Mouse (Mus musculus): ENCODE results near the gene Swap70.

Gene Swap70

GRCm38 (mm10) chr7:110272434-110272833, 50.9 kb downstream of the Swap70 start:
- DNase-seq (ENCODE audit: low spot score), result no peak

GRCm38 (mm10) chr7:110277734-110278245, 56.3 kb downstream of the Swap70 start:
- DNase-seq (ENCODE audit: low spot score), result no peak

GRCm38 (mm10) chr7:110279183-110279582, 57.7 kb downstream of the Swap70 start:
- DNase-seq (ENCODE audit: low spot score), result no peak

- no peak for DNase-seq (ENCODE audit: low spot score)
These were observed 60.1 kb downstream of the Swap70 start for GRCm38 (mm10) chr7:110281435-110282256.

- DNase-seq (ENCODE audit: low spot score), result no peak
These were observed 61.3 kb downstream of the Swap70 start for GRCm38 (mm10) chr7:110282797-110283196.

- DNase-seq (ENCODE audit: low spot score), result no peak
These were observed 62.2 kb downstream of the Swap70 start for GRCm38 (mm10) chr7:110283484-110284275.

- DNase-seq (ENCODE audit: low spot score), result no peak
These were observed 63.8 kb downstream of the Swap70 start for GRCm38 (mm10) chr7:110285076-110285848.

GRCm38 (mm10) chr7:110285849-110286151, 64.3 kb downstream of the Swap70 start:
- DNase-seq (ENCODE audit: low spot score), result no peak

- DNase-seq (ENCODE audit: low spot score), result no peak
These were observed 64.8 kb downstream of the Swap70 start for GRCm38 (mm10) chr7:110286198-110286732.

GRCm38 (mm10) chr7:110286838-110287475, 65.4 kb downstream of the Swap70 start:
- DNase-seq (ENCODE audit: low spot score), result peak; percentile 90

- DNase-seq (ENCODE audit: low spot score), result no peak
These were observed 66.1 kb downstream of the Swap70 start for GRCm38 (mm10) chr7:110287476-110288071.

- DNase-seq (ENCODE audit: low spot score), result no peak
These were observed 66.7 kb downstream of the Swap70 start for GRCm38 (mm10) chr7:110288191-110288604.

- no peak for DNase-seq (ENCODE audit: low spot score)
These were observed 67.2 kb downstream of the Swap70 start for GRCm38 (mm10) chr7:110288731-110289191.

GRCm38 (mm10) chr7:110289647-110290046, 68.1 kb downstream of the Swap70 start:
- DNase-seq (ENCODE audit: low spot score), result no peak

GRCm38 (mm10) chr7:110296889-110297603, 75.5 kb downstream of the Swap70 start:
- DNase-seq (ENCODE audit: low spot score), result peak; percentile 63

- no peak for DNase-seq (ENCODE audit: low spot score)
These were observed 76.1 kb downstream of the Swap70 start for GRCm38 (mm10) chr7:110297611-110298010.

GRCm38 (mm10) chr7:110298090-110298489, 76.6 kb downstream of the Swap70 start:
- no peak for DNase-seq (ENCODE audit: low spot score)

- no peak for DNase-seq (ENCODE audit: low spot score)
These were observed 77.4 kb downstream of the Swap70 start for GRCm38 (mm10) chr7:110298739-110299410.

GRCm38 (mm10) chr7:110302886-110303285, 81.4 kb downstream of the Swap70 start:
- DNase-seq (ENCODE audit: low spot score), result no peak

- no peak for DNase-seq (ENCODE audit: low spot score)
These were observed 84.0 kb downstream of the Swap70 start for GRCm38 (mm10) chr7:110305486-110305885.

All from retina, embryonic 14.5 days (tissue).